Mouse (Mus musculus): Measurements from ENCODE around the gene Adcy6.

The Adcy6 gene

DNA sequence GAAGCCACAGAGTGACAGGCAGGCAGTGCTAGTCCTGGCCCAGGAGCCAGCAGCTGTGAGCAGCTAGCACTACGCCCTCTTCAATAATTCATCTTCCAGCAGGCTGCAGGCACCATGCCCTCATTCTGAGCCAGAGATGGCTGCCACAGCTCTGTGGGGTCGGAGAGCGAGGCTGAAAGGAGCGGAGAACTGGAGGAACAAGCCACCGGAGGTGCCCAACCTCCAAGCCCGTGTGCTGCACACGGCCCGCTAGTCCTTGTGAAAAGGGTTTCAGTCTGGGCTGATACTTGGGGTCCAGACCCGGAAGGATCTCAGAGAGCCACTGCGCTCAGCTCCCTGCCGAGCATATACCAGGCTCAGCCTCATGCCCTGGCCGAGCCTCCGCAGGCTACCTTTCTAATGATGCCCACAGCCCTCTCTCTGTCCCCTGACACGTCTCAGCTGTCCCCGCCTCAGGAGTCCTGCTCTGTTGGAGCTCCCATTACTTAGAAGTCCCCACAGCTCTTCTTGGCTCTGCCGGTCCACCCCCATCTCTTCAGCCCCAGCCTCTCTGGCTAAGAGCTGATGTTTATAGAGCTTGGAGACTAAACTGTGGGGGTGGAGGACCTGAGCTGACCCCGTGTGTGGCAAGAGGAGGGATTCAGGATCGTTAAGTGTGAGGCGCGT lies 18.8 kb upstream of the Adcy6 start:
- DNase-seq: no peak

DNA sequence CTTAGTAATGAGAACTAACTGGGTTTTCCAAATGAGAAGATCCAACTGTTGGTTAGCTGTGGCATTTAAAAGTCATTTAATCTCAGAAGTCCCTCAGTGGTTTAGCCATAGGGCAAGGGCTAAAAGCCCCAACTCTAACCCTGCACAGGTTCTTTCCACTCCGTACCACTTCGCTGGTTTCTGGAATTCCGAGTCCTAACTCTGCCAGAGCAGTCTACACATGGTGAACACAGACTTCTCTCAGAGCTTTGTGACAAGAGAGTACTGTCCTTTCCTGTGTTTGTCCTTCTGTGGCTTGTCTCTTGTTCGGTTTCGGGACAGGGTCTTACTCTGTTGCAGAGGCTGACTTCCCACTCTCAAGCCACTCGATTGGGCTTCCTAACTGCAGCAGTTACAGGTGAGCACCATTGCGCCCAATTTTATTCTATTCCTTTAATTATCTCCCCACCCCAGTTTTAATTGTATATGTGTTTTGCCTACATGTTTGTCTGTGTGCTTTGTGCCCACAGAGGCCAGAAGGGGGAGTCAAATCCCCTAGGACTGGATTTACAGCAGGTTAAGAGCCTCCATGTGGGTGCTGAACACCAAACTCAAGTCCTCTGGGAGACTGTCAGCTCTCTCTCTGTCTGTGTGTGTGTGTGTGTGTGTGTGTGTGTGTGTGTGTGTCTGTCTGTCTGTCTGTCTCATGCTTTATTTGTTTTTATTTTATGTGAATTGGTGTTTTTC lies 16.8 kb upstream of the Adcy6 start:
- no peak for DNase-seq

DNA sequence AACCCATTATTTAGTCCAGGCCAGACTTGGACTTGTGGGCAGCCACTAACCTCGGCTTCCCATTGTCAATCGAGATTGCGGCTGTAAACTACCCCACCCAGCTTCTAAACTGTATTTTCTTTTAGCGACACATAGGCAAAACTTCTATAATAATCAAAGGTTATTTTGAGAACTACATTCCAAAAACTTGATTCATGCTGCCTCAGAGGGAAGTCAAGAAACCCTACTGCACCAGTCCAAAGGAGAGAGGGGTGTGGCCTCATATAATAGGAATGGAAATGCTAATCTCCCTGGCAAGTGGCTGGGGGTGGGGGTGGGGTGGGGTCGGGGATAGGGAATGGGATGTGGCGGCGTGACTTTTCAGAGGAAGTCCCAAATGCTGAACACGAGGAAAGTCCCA lies 16.2 kb upstream of the Adcy6 start:
- DNase-seq: no peak

DNA sequence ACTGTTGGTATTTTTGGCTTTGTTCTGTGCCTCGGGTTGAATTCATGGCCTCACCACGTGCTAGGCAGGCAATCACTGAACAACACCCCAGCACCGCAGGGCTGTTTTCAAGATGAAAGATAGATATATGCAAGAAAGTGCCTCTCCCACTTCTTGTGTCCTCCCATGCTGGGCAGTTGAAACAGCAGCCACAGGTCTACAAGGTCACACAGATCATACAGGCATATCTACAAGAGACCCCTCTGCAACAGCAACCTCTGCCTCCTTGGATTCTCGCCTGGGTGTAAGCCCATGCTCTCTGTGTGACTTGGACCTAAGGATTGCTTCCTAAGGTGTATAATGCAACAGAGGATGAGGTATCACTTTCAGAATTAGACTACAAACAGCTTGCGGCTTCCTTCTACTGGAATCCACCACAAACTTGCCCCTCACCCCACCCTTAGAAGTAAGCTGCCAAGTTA lies 13.5 kb upstream of the Adcy6 start:
- no peak for DNase-seq

DNA sequence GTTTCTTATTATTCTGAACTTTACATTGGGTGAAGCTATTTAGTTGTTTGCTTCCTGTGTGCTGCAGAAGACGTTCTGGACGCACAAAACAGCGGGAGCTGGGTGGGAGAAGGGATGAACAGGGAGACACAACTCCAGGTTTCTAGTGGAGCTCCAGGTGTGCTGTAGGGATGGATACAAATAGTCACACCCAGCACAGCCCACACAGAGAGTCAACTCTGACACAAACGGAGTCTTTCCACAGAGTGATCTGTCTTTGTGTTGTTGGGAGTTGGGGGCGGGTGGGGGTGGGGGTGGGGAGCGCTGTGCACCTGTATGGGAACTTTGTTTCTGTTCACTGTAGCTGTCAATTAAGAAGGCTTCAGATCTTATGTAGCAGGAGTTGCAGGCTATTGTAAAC lies 12.8 kb upstream of the Adcy6 start:
- DNase-seq: no peak

DNA sequence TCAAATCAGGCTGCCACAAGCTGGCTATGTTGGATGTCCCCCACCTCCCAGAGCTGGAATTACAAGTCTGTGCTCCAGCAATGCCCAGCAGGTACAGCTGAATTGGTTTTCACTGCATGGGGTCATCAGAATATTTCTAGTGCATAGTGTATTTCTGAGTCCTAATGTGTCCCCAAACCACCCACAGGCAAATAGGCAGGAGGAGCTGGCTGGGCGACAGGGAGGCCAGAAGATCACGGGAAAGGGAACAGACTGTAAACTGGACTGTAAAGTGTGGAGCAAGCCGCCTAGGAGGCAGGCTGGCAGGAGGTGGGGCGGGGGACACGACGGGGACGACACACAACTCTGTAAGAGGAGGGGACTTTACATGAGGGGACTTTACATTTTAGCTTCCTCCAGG lies 12.3 kb upstream of the Adcy6 start:
- no peak for DNase-seq

DNA sequence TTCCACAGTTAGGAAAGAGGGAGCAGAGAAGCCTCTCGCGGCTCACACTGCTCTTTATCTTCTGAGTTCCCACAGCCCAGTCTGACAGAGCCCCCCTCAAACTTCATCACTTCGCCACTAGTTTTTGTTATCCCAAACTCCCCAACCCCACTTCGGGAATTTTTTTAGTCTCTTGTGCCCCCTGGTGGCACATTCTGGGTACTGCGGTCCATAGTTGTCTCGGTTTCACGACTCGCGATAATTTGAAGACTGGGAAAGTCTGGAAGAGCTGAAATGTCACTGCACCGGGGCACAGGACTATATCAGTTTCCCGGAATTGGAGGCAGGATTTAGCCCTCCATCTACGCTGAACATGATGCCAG lies 7.3 kb upstream of the Adcy6 start:
- peak; percentile 81 to 82 for DNase-seq

DNA sequence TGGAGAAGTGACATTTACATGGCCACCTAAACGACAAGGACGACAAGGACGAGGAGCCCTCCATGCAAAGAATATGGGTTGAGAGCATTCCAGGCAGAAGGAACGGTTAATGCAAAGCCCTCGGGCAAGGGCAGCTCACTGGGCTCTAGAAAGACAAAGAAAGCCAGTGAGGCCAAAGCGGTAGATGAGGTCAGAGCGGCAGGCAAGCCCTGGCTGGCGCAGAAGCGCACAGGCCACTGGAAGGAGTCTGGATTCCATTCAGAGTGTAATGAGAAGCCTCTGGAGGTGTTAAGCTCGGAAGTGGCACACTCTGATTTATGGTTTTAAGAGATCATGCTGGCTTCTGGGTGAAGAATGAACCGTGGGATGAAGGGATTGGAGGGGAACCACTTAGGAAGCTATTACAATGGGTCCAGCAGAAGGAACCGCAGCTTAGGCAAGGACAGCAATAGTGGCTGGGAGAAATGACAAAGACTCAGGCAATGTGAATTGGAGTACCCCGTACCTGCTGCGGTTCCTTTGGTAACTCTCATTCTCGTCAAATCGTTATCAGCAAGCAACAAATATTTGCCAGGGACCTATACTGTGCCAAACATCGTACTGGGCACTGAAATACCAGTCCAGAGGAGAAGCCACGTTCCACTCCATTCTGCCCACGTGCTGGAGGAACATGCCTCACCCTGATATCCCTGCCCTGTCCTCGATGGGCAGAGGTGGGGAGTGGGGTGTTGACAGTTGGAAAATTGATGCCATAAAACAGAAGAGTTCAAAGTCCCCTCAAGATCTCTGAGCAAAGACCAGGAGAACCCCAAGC lies 6.7 kb upstream of the Adcy6 start:
- no peak for DNase-seq

DNA sequence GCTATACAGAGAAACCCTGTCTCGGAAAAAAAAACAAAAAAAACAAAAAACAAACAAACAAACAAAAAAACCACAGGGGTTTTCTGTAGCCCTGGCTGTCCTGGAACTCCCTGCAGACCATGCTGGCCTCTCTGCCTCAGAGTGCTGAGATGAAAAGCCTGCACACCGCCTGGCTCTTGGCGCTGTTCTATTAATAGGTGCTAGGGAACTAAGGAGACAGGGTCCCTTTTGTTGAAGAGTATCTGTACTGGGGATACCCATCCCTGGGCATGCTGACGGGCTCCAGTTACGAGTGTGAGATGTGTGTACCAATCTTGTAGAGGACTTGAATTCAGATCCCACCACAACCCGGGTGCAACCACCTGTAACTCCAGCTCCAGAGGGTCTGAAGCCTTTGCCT lies 5.9 kb upstream of the Adcy6 start:
- no peak for DNase-seq

DNA sequence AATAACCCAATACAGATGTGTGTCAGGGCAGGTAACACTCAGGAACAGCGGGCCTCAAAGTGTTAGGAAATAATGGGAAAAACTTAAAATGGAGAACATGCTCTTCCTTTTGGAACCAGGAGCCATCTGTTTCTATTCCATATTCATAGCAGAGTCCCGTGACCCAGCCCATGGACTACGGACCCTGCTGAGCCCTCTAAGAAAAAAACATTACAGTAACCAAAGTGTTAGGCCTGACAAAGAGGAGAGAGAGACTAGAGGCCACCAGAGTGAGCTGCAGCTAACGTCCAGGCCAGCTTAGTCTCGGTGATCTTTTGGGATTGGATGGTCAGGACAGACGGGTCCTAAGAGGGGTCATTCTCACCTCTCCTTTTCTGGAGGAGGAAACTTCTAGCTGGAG lies 5.1 kb upstream of the Adcy6 start:
- DNase-seq: no peak

DNA sequence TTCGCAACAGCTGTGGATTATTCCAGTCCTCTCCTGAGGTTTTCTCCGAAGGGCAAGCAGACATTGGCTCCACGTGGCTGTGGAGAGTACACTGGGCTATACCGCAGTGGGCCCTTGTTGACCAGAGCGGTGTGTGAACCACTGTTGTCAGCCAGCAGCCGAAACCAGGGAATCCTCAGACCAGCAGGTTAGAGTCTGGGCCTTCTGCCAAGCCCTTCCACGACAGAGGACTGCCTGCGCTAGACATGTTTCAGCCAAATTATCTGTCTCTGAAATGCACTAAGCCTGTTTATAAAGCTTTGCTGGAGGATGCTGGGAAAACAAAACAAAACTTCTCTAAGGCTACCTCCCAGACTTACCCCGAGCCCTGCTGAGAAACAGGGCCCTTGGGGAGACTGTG lies 4.7 kb upstream of the Adcy6 start:
- DNase-seq: peak; percentile 77 to 78

DNA sequence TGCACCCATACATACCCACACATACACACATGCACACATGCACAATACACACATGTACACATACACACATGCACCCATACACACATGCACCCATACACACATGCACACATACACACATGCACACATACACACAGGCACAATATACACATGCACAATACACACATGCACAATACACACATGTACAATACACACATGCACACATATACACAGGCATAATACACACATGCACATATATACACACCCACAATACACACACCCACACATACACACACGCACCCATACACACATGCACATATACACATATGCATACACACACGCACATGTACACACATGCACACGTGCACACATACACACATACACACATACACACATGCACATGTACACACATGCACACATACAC lies 2.4 kb upstream of the Adcy6 start:
- no peak for DNase-seq

DNA sequence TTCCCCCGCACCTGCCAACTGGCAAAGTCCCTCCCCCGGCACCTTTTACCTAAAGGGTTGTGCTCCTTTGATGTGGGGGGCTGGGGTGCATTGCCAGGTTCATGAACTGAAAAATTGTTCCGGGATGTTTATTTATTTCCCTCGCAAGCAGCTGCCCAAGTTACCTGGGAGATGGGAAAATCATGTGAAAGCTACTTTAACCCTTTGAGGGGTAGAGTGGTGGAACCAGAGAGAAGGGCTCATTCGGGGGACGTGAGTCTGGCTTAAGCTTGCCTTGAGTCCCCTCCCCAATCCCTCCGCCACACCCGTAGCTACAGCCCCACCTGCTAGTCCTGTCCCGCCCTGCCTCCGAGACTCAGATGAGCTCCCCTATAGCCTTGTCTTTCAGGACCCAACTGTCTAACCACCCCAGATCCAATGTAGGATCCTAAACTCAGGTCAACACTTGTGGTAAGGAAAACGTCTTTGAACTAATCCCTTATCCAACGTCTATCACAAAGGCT lies 306 bp upstream of the Adcy6 start:
- DNase-seq: no peak

DNA sequence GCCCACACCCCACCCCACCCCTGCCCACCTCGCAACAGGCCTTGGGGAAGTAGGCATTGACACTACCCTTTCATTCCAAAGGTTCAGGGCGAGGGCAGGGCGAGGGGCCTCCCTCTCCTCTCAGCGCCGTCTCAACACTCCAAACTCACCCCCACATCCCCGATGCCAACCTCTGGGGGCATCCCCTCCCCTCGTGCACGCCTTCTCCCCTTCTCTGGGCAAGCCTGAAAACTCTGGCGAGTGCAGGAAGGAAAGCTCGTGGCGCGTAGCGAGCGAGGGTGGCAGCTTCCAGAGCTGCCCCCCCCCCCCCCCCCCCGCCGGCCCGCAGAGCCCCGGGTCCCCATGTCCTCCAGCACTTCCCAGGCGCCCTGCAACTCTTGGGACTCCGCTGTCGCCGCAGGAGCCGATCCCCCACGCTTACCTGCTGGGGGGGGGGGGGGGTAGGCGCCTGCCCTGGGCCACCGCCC lies 1.1 kb downstream of the Adcy6 start:
- no peak for DNase-seq

DNA sequence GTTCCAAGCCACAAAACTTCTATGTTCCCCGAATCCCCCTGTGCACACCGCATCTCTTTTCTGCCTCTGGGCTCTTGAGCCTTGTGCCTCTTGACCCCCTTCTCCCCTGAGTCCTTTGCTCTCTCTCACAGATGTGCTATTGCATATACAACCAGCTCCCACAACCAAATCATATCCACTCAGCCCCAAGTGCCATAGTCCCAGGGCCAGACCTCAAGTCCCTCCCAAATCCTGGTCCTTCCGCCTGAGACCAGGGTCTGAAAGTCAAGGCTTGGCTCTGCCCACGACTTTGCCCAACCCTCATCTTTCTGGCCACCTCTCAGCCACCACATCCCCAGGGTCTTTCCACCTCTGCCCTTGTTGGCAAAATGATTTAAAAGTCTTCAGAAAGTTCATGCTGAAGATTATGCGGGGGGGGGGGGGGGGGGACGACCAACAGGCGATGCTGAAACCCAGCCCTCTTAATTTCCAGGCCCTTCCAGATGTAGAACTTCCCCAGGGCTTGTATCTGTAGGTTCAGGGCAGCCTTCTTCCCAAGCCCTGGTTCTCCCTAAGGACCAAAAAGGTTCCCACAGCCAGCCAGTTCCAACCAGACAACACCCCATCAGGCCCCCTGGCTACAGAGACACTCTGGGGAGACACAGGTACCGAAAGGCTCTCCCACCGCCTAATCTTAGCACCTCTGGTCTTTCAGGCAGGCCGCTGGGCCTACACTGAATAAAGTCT lies 1.7 kb downstream of the Adcy6 start:
- no peak for DNase-seq

DNA sequence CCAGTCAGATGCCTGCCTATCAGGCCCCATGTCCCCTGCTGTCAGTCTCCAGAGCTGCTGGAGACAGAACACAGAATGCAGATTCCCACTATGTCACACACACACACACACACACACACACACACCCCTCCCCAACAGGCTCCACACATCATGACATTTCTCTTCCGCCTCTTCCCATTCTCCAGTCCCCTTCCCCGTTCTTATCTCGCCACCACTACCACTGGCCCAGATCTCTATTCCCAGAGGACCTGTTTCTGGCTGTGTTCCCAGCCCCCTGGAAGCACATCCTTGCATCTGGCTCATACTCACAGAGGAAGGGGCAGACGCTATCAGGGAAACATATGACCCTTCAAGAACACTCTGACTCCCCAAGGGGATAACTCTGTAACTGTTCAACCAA lies 2.3 kb downstream of the Adcy6 start:
- no peak for DNase-seq

DNA sequence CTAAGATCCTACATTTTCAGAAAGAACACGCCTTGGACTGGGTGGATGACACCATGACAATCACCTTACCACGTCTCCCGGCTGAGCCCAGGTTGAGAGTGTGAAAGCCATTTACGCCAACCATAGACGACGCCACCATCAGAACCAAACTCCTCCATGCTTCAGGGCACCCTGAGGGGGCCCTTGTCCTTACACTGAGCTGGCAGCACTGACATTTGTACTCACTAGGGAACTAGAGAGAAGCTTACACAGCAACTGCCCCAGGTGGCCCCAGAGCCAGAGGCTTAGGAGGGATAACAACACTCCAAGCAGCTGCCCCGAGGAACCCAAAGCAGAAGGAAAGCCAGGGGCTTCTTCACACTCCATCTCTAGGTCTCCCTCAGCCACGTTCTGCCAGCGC lies 3.1 kb downstream of the Adcy6 start:
- no peak for DNase-seq

DNA sequence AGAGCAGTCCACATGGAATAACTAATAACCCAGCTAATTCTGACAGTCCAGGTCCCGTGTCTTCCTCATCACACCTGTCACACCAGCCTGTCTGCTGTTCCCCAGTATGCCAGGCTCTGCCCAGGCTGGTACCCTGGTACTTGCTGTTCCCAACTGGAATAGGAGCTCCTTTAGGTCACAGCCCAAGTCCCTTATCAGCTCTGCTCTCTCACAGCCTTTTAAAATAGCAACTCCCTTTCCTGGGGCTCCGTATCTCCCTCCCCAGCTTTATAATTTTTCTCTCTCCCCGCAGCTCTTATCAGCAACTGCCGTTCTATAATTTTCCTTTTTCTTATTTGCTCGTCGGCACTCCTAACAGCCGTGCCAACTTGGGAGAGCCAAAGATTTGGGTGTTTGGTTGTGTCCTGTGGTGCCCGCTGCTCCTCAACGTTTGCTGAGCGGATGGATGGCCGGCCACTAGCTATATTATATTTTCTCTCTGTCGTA lies 3.8 kb downstream of the Adcy6 start:
- DNase-seq: no peak

DNA sequence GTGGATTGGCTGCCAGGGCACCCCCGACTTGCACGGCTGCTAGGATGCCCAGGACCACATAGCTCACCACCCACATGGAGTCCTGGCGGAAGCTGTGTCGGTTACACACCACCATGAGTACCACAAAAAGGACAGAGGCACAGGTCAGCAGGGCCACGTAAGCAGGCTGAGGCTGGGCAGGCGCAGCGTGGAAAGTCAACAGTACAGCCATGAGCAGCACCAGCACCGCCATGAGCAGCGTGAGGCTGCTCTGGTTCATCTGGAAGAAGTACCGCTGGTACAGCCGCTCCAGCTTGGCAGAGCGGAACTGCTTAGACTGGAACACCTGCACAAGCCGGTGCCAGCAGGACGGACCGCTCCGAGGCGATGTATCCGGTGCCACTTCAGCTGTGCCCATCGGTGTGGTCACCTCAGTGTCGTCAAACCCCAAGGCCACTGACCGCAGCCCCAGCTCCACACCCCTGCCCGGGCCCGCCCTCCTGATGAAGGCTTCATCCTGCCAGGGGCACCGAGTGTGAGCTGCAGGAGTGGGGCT lies 5.8 kb downstream of the Adcy6 start:
- no peak for DNase-seq

DNA sequence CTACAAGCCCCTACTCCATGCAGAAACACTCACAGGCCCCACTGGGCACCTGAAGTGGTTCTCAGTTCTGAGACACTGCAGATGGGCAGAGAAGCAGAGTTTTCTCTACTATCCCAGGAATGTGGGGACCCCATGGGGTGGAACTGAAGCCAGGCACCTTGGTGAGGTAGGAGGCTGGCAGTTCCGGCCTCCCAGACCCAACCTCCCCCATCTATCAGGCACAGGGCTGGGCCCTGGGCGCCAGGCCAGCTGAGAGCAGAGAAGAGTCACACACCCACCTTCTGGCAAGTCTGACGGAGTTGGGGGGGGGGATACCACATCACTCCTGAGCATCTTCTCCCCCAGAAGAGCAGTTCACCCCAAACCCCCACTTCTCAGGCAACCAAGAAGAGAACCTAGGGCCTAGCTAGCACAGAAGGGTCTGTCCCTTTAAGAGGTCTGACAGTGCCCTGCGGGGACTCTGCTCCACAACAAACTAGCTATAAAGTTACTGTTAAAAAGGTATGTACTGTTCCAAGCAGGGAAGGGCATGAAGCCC lies 6.9 kb downstream of the Adcy6 start:
- DNase-seq: no peak

DNA sequence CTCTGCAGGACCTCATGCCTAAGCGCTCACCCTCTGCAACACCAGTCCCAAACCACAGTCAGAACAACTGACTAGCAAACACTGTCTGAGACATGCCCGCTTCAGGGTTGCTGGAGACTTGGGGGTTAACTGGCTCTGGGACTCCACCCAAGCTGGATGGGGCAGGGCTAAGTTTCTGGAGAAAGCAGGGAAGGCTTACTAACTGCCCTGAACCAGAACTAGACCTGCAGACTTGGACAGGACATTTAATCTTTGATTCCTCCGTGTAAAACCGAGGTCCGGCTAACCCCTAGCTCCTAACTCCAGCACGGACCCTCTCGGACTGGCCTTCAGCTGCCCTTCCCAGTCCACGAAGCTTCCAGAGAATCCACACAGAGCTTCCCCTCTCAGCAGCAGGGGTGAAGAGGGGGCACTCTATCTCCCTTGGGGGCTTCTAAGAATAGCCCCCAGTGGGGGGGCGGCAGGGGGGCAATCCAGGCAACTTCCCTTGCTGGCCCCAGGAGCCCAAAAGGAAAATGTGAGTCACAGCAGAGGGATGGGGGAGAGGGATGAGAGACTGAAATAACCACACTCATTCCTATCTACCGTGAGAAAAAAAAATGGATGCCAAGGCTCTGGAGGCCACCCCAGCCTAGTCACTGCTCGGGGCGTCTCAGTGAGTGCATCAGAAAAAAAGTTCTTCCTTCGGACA lies 7.5 kb downstream of the Adcy6 start:
- DNase-seq: no peak

DNA sequence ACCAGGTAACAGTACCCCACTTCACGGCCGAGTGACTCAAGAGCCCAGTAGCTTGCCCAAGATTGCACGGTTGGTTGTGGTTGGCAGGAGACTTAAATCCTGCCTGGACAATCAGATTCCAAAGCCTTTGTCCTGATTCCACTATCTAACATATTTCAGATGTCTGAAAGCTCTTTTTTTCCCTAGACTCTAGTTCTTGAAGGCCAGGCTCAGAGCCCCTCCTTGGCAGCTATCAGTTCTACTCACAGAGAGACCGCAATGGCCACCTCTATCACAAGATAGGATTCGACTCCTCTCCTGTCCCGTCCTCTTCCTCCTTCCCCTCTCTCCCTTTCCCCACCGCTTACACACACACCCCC lies 8.1 kb downstream of the Adcy6 start:
- DNase-seq: no peak
